24 mouse cellular contexts compared by ENCODE assay signal in genomic region chr1:62216568-62216967, GRCm38 (mm10).
A peak's percentile ranks its signal among the peaks of the same experiment; 100 is the strongest.
DNase-seq lines count a peak whose midpoint lies in the region; ATAC-seq lines count a peak whose summit lies in the region.
"Had no signal": no experiment of that assay in that cellular context is flagged by ENCODE, and none has a peak within 500 bp of the region (broad histone marks: within the 10 kb centered on the region; RNA-seq: fewer than 3 reads in every experiment).

No protein-coding gene starts in this region.

- WGBS in kidney, embryonic 14.5 days, result 60% methylated on average over 4 of the region's 4 CpGs

- no peaks in the 10 kb centered on the region for H3K36me3 ChIP-seq in kidney, embryonic 14.5 days (ENCODE audit: control insufficient read depth, insufficient read depth, low read length)
- H3K36me3 ChIP-seq: embryonic facial prominence, embryonic 10.5 days; heart, embryonic 10.5 days; limb, embryonic 12.5 days; midbrain, embryonic 10.5 days; neural tube, embryonic 15.5 days; stomach, embryonic 15.5 days had no signal

- no peak overlapping the region for H3K27ac ChIP-seq in kidney, embryonic 14.5 days (ENCODE audit: low read depth, low read length)
- H3K27ac ChIP-seq: embryonic facial prominence, embryonic 10.5 days; heart, embryonic 10.5 days; hindbrain, embryonic 14.5 days; kidney, postnatal 0 days; limb, embryonic 12.5 days; midbrain, embryonic 10.5 days; stomach, embryonic 15.5 days had no signal

- peak; percentile 17 to 32 for DNase-seq in frontal cortex, postnatal 36 days (ENCODE audit: low spot score in 2 of 2)
- DNase-seq in frontal cortex, postnatal 14 days (ENCODE audit: low spot score in 2 of 2), result no peak
- DNase-seq in right cerebral cortex, adult 2 months (ENCODE audit: low spot score in 2 of 2), result peak; percentile 29 to 39
- DNase-seq in right cerebral cortex, postnatal 4 days, result no peak
- peak; percentile 15 to 28 for DNase-seq in left cerebral cortex, postnatal 14 days (ENCODE audit: low spot score in 2 of 2)
- no peak for DNase-seq in thymus, postnatal 0 days (ENCODE audit: low spot score)
- DNase-seq: adrenal gland, adult 8-10 months; heart, postnatal 4 days; kidney, adult 18-20 months; liver, postnatal 0 days; thymus, adult 18-20 months had no signal

- H3K9ac ChIP-seq in kidney, embryonic 14.5 days (ENCODE audit: low read depth, low read length), result no peak overlapping the region
- H3K9ac ChIP-seq: hindbrain, embryonic 14.5 days; limb, embryonic 12.5 days; liver, postnatal 0 days; neural tube, embryonic 15.5 days; stomach, embryonic 15.5 days had no signal

- H3K4me1 ChIP-seq in kidney, embryonic 14.5 days (ENCODE audit: control insufficient read depth, insufficient read depth, low read length), result no peaks in the 10 kb centered on the region
- H3K4me1 ChIP-seq: heart, embryonic 10.5 days; midbrain, embryonic 10.5 days; stomach, embryonic 15.5 days had no signal

- H3K4me2 ChIP-seq in kidney, embryonic 14.5 days (replicated peaks; ENCODE audit: low read depth, low read length), result no peak overlapping the region
- H3K4me2 ChIP-seq: hindbrain, embryonic 14.5 days; limb, embryonic 12.5 days; liver, embryonic 11.5 days; neural tube, embryonic 15.5 days; stomach, embryonic 15.5 days had no signal

- ATAC-seq in kidney, embryonic 14.5 days (ENCODE audit: low FRiP score, low TSS enrichment), result no peak
- ATAC-seq: inflammation-experienced regulatory T-cells, adult 6 months; liver, postnatal 0 days; lung, postnatal 0 days; midbrain, embryonic 16.5 days had no signal

- no peak overlapping the region for H3K4me3 ChIP-seq in kidney, embryonic 14.5 days (ENCODE audit: low read length)
- H3K4me3 ChIP-seq: embryonic facial prominence, embryonic 10.5 days; heart, embryonic 10.5 days; limb, embryonic 12.5 days; midbrain, embryonic 10.5 days; neural tube, embryonic 15.5 days; stomach, embryonic 15.5 days had no signal

- intact Hi-C loops in left cerebral cortex, postnatal 14 days (cut with DNase I), result no loop called here

- no peaks in the 10 kb centered on the region for H3K9me3 ChIP-seq in kidney, embryonic 14.5 days (ENCODE audit: control insufficient read depth, low read length)
- H3K9me3 ChIP-seq: embryonic facial prominence, embryonic 10.5 days; heart, embryonic 10.5 days; limb, embryonic 12.5 days; midbrain, embryonic 10.5 days; neural tube, embryonic 15.5 days; stomach, embryonic 15.5 days had no signal

- H3K27me3 ChIP-seq in kidney, embryonic 14.5 days (ENCODE audit: control insufficient read depth, insufficient read depth, low read length), result no peaks in the 10 kb centered on the region
- H3K27me3 ChIP-seq: limb, embryonic 12.5 days; neural tube, embryonic 15.5 days; stomach, embryonic 15.5 days had no signal

Comparison
In these comparisons a context has a peak if more than half of its experiments do, and no peak if none do; other contexts are left out.
1. DNase-seq: peak in frontal cortex, postnatal 36 days (2 of 2), right cerebral cortex, adult 2 months (2 of 2) and left cerebral cortex, postnatal 14 days (2 of 2); none in frontal cortex, postnatal 14 days (0 of 2), right cerebral cortex, postnatal 4 days (single experiment) and thymus, postnatal 0 days (single experiment).